Mouse (Mus musculus) neural tube, embryonic 14.5 days (tissue): ENCODE measurements around the gene Zfp53. TPM values are rescaled to one million over a fixed set of nuclear protein-coding genes. Genes with fewer than 3 reads are reported as not detected.
A peak's percentile ranks its signal among the peaks of the same experiment; 100 is the strongest.

Experiments used
- ATAC-seq: fragments of 200-750 bp; cut with Nextera tagmentation; 2 replicates; pipeline ENCODE4 v1.8.0; 2017; ENCODE audit warnings: low read depth, mild to moderate bottlenecking, moderate TSS enrichment, moderate library complexity
- H3K27ac ChIP-seq: fragments of 300-500 bp; sonication (generic); 2 replicates; pipeline ENCODE4 v1.5.1; 2014; ENCODE audit warnings: low read depth, mild to moderate bottlenecking, control low read depth, low read length, moderate library complexity, mixed read lengths
- H3K27me3 ChIP-seq: fragments of 300-500 bp; sonication (generic); 2 replicates; pipeline ENCODE4 v1.6.1; 2014; ENCODE audit warnings: low read length; ENCODE audit not compliant: control insufficient read depth, insufficient read depth
- H3K36me3 ChIP-seq: fragments of 300-500 bp; sonication (generic); 2 replicates; pipeline ENCODE4 v1.6.1; 2014; ENCODE audit warnings: low read length, mixed read lengths; ENCODE audit not compliant: control insufficient read depth, insufficient read depth
- H3K4me1 ChIP-seq: fragments of 300-500 bp; sonication (generic); 2 replicates; pipeline ENCODE4 v1.6.1; 2014; ENCODE audit warnings: low read length; ENCODE audit not compliant: control insufficient read depth, insufficient read depth
- H3K4me2 ChIP-seq: fragments of 300-500 bp; sonication (generic); 2 replicates; pipeline ENCODE4 v1.6.1; 2014; ENCODE audit warnings: mild to moderate bottlenecking, low read depth, low read length, control low read depth
- H3K4me3 ChIP-seq: fragments of 300-500 bp; sonication (generic); 2 replicates; pipeline ENCODE4 v1.5.1; 2014; ENCODE audit warnings: low read depth, low read length, control low read depth, mixed read lengths
- H3K9ac ChIP-seq: fragments of 300-500 bp; sonication (generic); replicated peaks from 2 replicates; pipeline ENCODE4 v1.6.1; 2014; ENCODE audit warnings: low read depth, mild to moderate bottlenecking, control low read depth, low read length, mixed read lengths
- H3K9me3 ChIP-seq: fragments of 300-500 bp; sonication (generic); 2 replicates; pipeline ENCODE4 v1.6.1; 2016; ENCODE audit warnings: low read length; ENCODE audit not compliant: control insufficient read depth
- WGBS: fragments of 180-500 bp; shearing (Covaris S2); extraction: QIAGEN DNeasy Blood & Tissue Kit; methylation state at CpG from one replicate; pipeline ENCODE4 v1.1.7; 2014; 5-methylcytosine and 5-hydroxymethylcytosine counted together
- polyA plus RNA-seq: library from polyadenylated mRNA; unstranded; fragments of >200 nt; fragmentation: Nextera tagmentation; extraction: Ambion mirVana; gene quantifications from 2 replicates; pipeline ENCODE4 v1.2.1, GENCODE M21; 2014

Gene Zfp53
- polyA plus RNA-seq, 1 experiment from 2014 or later: 10.4 TPM

GRCm38 (mm10) chr17:21516201-21517129 lies 27.7 kb downstream of the Zfp53 start:
- H3K9ac ChIP-seq: peak overlapping the region; percentile 60
- H3K4me2 ChIP-seq: peak overlapping the region; percentile 89
- ATAC-seq: peak; percentile 92
- peak overlapping the region; percentile 49 for H3K4me3 ChIP-seq
- 0% methylated on average over 37 of the region's 37 CpGs for WGBS
- H3K36me3 ChIP-seq: no peaks in the 10 kb centered on the region
- 0 out of 2 replicates have a peak, but pooled peaks cover 3% of the 10 kb centered on the region for H3K4me1 ChIP-seq
- no peaks in the 10 kb centered on the region for H3K9me3 ChIP-seq
- H3K27me3 ChIP-seq: no peaks in the 10 kb centered on the region
- peak overlapping the region; percentile 78 for H3K27ac ChIP-seq

- Histone ChIP-seq H3K9ac (peak overlapping the region; percentile 60), H3K27me3 (no peaks in the 10 kb centered on the region), H3K4me2 (peak overlapping the region; percentile 89), H3K4me3 (peak overlapping the region; percentile 49), H3K4me1 (0 out of 2 replicates have a peak, but pooled peaks cover 3% of the 10 kb centered on the region), H3K9me3 (no peaks in the 10 kb centered on the region), H3K36me3 (no peaks in the 10 kb centered on the region), H3K27ac (peak overlapping the region; percentile 78; the same call in 1 of the 2 replicates)
- 0 out of 2 replicates have a peak, but pooled peaks have one; percentile 8 for ATAC-seq
- whole genome bisulfite sequencing: 46% methylated on average over 4 of the region's 4 CpGs
Measured at GRCm38 (mm10) chr17:21517130-21517671, 28.4 kb downstream of the Zfp53 start.

DNA sequence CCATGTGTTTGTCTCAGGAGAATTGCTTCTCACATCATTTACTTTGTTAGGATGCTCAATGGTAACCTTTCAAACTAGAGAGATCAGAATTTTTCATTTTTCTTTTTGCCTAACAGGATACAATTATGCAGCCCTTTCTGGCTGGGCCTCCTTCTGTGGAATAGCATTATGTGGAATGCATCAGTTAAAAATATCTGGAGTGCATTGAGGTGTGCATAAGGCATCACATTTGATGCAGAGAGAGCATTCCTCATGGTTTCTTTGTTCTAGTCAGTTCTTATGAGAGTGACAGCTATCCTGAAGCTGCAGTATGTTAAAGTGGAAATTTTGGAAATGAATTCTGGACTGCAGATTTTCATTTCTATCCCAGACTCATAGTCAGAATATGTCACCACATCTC lies 37.5 kb downstream of the Zfp53 start:
- Histone ChIP-seq H3K9me3 (no peaks in the 10 kb centered on the region), H3K4me2 (no peak overlapping the region), H3K9ac (no peak overlapping the region), H3K27me3 (no peaks in the 10 kb centered on the region), H3K4me1 (no peaks in the 10 kb centered on the region), H3K36me3 (no peaks in the 10 kb centered on the region), H3K27ac (no peak overlapping the region), H3K4me3 (no peak overlapping the region)
- ATAC-seq: no peak

GRCm38 (mm10) chr17:21530645-21531330 lies 42.0 kb downstream of the Zfp53 start:
- WGBS: 68% methylated on average over 5 of the region's 5 CpGs
- H3K4me2 ChIP-seq: no peak overlapping the region

DNA sequence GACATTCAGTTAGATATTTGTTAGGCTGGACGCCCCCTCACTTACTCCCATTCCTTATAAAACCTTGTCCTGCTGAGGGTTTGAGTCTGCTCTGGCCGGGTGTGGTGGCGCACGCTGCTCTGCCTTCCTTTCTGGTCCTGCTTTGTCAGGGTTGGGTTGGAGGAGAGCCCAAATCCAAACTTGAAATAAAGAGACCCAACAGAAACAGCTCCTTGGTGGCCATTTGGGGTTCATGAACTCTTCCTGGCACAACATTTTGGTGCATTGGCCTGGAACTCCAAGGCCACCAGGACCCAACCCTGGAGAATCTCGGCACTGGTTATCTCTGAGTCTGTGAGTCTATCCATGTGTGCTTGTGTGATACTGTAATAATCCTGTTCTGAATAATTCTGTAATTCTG lies 42.8 kb downstream of the Zfp53 start:
- no peaks in the 10 kb centered on the region for H3K36me3 ChIP-seq
- H3K27ac ChIP-seq: peak overlapping the region; percentile 90; the same call in 1 of the 2 replicates
- H3K4me1 ChIP-seq: peaks cover 9% of the 10 kb centered on the region; the same call in 1 of the 2 replicates
- H3K4me3 ChIP-seq: peak overlapping the region; percentile 67
- 0 out of 2 replicates have a peak, but pooled peaks have one; percentile 1 for ATAC-seq
- H3K9me3 ChIP-seq: no peaks in the 10 kb centered on the region
- no peaks in the 10 kb centered on the region for H3K27me3 ChIP-seq
- peak overlapping the region; percentile 70 for H3K4me2 ChIP-seq
- 74% methylated on average over 5 of the region's 5 CpGs for WGBS
- peak overlapping the region; percentile 72 for H3K9ac ChIP-seq

More at GRCm38 (mm10) chr17:21530645-21531330, 42.0 kb downstream of the Zfp53 start:
- Histone ChIP-seq H3K36me3 (no peaks in the 10 kb centered on the region), H3K27ac (no peak overlapping the region), H3K9ac (no peak overlapping the region), H3K4me3 (no peak overlapping the region), H3K4me1 (peaks cover 9% of the 10 kb centered on the region; the same call in 1 of the 2 replicates), H3K9me3 (no peaks in the 10 kb centered on the region), H3K27me3 (no peaks in the 10 kb centered on the region)
- ATAC-seq: no peak

DNA sequence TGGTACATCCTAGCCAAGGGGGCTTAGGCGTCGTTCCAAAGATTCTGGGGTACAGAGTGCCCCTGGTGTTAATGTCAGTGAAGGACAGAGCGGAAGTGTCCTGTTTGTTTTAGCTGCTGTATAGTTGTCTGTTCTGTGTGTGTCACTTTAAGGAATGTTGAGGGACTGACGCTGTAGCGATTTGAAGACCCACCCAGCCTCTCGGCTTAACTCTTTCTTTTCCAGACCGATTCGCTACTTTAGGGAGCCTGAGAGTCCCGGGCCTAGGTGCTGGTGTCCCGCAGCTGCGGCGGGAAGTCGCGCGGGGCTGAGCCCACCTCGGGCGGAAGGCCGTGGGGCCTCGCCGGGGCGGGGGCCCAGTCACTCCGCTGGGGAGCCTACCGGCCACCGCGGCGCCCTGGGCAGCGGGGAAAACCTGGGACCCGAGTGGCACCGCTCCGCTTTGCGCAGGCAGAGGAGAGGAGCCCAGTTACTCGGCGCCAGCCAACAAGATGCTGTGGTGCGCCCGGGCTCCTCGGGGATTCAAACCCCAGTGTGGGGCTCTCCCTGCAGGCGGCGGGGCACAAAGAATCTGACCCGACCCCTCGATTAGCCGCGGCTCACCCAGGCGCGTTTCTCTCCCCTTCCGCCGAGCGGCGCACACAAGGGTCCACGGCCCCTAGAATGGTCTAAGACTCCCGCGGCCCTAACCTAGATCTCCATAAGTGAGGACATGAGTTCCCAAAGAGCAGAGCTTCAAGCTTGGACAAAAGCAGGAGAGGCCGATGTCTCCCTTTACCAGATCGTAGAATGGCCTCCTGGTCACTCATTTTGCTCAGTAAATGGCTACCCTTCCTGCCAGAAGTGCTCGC lies 43.5 kb downstream of the Zfp53 start:
- WGBS: under 1% methylated on average over 47 of the region's 54 CpGs
- Histone ChIP-seq H3K4me1 (peaks cover 9% of the 10 kb centered on the region; the same call in 1 of the 2 replicates), H3K27me3 (no peaks in the 10 kb centered on the region), H3K4me2 (peak overlapping the region; percentile 70), H3K4me3 (peak overlapping the region; percentile 67), H3K27ac (peak overlapping the region; percentile 90), H3K9ac (peak overlapping the region; percentile 72), H3K36me3 (no peaks in the 10 kb centered on the region), H3K9me3 (no peaks in the 10 kb centered on the region)
- peak; percentile 90 for ATAC-seq

GRCm38 (mm10) chr17:21533961-21534360 lies 45.2 kb downstream of the Zfp53 start:
- Histone ChIP-seq H3K27me3 (no peaks in the 10 kb centered on the region), H3K9ac (no peak overlapping the region), H3K36me3 (no peaks in the 10 kb centered on the region), H3K27ac (no peak overlapping the region), H3K4me3 (no peak overlapping the region), H3K4me2 (no peak overlapping the region), H3K4me1 (peaks cover 9% of the 10 kb centered on the region; the same call in 1 of the 2 replicates), H3K9me3 (no peaks in the 10 kb centered on the region)
- ATAC-seq: no peak
- WGBS: 96% methylated on average over 1 of the region's 1 CpGs

GRCm38 (mm10) chr17:21534460-21535095 lies 45.8 kb downstream of the Zfp53 start:
- no peak overlapping the region for H3K9ac ChIP-seq
- H3K27ac ChIP-seq: no peak overlapping the region

More at GRCm38 (mm10) chr17:21534460-21535095, 45.8 kb downstream of the Zfp53 start:
- H3K4me2 ChIP-seq: no peak overlapping the region
- peaks cover 9% of the 10 kb centered on the region; the same call in 1 of the 2 replicates for H3K4me1 ChIP-seq
- no peaks in the 10 kb centered on the region for H3K9me3 ChIP-seq
- H3K4me3 ChIP-seq: no peak overlapping the region
- no peaks in the 10 kb centered on the region for H3K36me3 ChIP-seq
- WGBS: 24% methylated on average over 4 of the region's 4 CpGs
- ATAC-seq: peak; percentile 16; the same call in 1 of the 2 replicates
- H3K27me3 ChIP-seq: no peaks in the 10 kb centered on the region
